Mouse (Mus musculus) liver, adult (tissue): ENCODE measurements around the gene Them7.

Experiments used
- GATA4 ChIP-seq: IDR thresholded peaks from 2 replicates; pipeline ENCODE4 v1.6.1; 2014; ENCODE audit warnings: mild to moderate bottlenecking, low read length; ENCODE audit not compliant: insufficient replicate concordance

Gene Them7

GRCm38 (mm10) chr2:105224987-105225375 is 861 bp downstream of the Them7 start:
- no peak for TF ChIP-seq GATA4

GRCm38 (mm10) chr2:105226297-105226958 is 2.3 kb downstream of the Them7 start:
- no peak; the same call in 1 of the 2 replicates for TF ChIP-seq GATA4

- no peak for TF ChIP-seq GATA4
Observed at GRCm38 (mm10) chr2:105228416-105228815, 4.3 kb downstream of the Them7 start.

DNA sequence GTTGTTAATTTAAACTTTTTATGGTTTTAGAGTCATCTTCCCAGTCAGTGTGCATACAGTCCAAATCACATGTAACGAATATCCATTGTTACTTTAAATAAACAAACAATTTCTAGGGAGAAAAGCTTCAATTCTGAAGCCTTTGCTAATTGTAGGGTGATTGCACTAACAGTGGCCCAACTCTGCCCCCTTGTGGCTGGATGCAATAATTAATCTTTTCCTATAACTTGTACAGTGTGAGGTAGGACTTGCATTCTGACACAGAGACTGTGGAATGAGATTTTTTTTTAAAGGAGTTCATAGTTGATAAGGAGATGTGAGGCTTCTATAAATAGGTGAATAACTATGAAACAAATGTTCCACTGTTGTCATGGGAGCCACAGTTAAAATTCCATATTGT is 6.2 kb downstream of the Them7 start:
- no peak for TF ChIP-seq GATA4

- TF ChIP-seq GATA4, result no peak
Observed at GRCm38 (mm10) chr2:105232386-105232785, 8.3 kb downstream of the Them7 start.

- no peak for TF ChIP-seq GATA4
Observed at GRCm38 (mm10) chr2:105234278-105234677, 10.2 kb downstream of the Them7 start.

- TF ChIP-seq GATA4, result no peak
Observed at GRCm38 (mm10) chr2:105235380-105236115, 11.4 kb downstream of the Them7 start.

GRCm38 (mm10) chr2:105237424-105237823 is 13.3 kb downstream of the Them7 start:
- TF ChIP-seq GATA4, result no peak

- no peak for TF ChIP-seq GATA4
Observed at GRCm38 (mm10) chr2:105237841-105238240, 13.7 kb downstream of the Them7 start.

GRCm38 (mm10) chr2:105238775-105239174 is 14.7 kb downstream of the Them7 start:
- TF ChIP-seq GATA4, result no peak

GRCm38 (mm10) chr2:105240631-105241030 is 16.5 kb downstream of the Them7 start:
- no peak for TF ChIP-seq GATA4

- TF ChIP-seq GATA4, result no peak
Observed at GRCm38 (mm10) chr2:105242940-105243339, 18.8 kb downstream of the Them7 start.

- TF ChIP-seq GATA4, result no peak
Observed at GRCm38 (mm10) chr2:105244733-105245132, 20.6 kb downstream of the Them7 start.

DNA sequence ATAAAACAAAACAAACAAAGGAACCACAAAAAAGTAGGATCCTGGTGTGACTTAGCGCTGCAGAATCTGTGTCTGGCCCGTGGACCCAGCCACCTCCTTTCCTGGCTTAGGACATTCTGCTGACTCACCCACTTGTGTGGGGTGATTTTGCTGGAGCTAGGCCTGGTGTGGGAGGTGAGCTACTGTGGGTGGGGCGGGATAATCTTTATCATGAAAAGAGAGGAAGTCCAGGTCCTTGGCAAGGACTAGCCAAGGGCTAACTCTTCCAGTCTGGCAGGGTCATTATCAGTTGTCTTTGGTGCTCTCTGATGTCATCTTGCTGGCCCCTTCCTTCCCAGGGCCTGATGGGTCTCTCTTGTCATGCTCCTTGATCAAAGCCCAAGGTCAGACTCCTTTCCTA is 27.9 kb downstream of the Them7 start:
- no peak for TF ChIP-seq GATA4

- no peak for TF ChIP-seq GATA4
Observed at GRCm38 (mm10) chr2:105252824-105253223, 28.7 kb downstream of the Them7 start.

- TF ChIP-seq GATA4, result no peak
Observed at GRCm38 (mm10) chr2:105255457-105255856, 31.3 kb downstream of the Them7 start.
